Comparison of ENCODE assay signal across 16 mouse cellular contexts in the genomic region with DNA sequence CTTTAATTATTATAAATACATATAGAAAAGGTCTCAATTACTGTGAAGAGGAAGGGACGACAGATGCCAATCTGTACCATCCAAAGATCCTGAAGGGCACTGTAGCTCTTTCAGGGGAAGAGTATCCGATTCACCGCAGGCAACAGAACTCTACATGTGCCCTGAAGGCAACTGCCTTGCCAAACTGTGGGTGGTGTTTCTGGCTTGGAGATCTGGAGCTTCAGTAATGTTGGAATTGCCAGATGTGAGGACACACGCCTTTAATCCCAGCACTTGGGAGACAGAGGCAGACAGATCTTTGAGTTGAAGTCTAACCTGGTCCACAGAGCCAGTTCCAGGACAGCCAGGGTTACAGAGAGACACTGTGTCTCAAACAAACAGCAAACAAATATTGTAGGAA. TPM values are rescaled to one million over a fixed set of nuclear protein-coding genes. Genes with fewer than 3 reads are reported as not detected.
"Had no signal": no experiment of that assay in that cellular context is flagged by ENCODE, and none has a peak within 500 bp of the region (broad histone marks: within the 10 kb centered on the region; RNA-seq: fewer than 3 reads in every experiment).

No protein-coding gene starts in this region.

- H3K27ac ChIP-seq: midbrain, embryonic 12.5 days; neural tube, embryonic 12.5 days; stomach, embryonic 15.5 days; stomach, postnatal 0 days had no signal

- DNase-seq: lung, adult 18-20 months; lung, embryonic 14.5 days; lung, postnatal 10 days; lung, postnatal 4 days; midbrain, embryonic 14.5 days; right cerebral cortex, postnatal 14 days; thymus, adult 18-20 months; thymus, postnatal 14 days; thymus, postnatal 36 days had no signal

- ATAC-seq: midbrain, embryonic 16.5 days had no signal

- H3K4me3 ChIP-seq: megakaryocyte, embryonic 14.5 days; midbrain, embryonic 12.5 days; neural tube, embryonic 12.5 days; stomach, embryonic 15.5 days had no signal

RNA-seq across cellular contexts. Expression of gene Terb1, which starts 29.2 kb away (rescaled TPM):
- total RNA-seq: monocyte, adult 5-6 weeks had no signal
